29 mouse cellular contexts compared by ENCODE assay signal in the genomic region with DNA sequence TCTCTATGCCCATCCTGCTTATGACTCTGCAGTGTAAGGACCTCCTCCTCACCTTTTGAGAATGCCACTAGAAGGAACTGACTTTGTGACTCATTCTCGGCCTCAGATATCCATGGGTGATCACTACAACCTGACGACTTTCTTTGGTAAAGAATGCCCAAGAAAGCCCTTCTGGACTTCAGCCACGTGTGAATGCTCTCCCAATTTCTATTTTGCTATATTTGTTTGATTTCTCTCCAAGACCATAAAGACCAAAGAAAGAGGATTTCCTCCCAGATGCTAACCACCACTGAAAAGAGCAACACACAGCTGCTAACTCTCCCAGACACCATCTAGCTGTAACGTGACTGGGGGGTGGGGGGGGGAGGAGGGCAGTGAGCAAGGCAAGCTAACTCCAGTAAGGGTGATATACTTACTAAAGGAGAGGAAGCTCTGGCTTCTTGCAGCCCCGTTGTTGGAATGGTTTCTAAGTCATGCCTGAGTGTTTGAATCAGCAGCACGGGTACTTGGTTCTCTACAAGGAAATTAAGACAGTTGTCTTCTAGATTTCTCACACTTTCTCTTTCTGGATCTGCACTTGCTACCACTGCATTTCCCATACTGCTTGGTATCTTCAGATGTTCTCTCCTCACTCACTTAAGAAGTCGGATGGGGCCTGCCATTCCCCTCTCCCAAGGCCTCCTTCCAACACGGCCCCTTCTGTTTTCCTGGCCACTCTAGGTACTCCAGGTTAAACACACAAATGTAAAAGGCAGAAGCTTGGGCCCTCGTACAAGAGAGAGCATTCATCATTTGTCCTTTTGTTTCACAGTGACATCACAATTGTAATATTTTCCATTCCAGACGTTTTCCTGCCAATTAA. TPM values are rescaled to one million over a fixed set of nuclear protein-coding genes. Genes with fewer than 3 reads are reported as not detected.
DNase-seq lines count a peak whose midpoint lies in the region; ATAC-seq and TF ChIP-seq lines count a peak whose summit lies in the region.
"Had no signal": no experiment of that assay in that cellular context is flagged by ENCODE, and none has a peak within 500 bp of the region (broad histone marks: within the 10 kb centered on the region; RNA-seq: fewer than 3 reads in every experiment).

No protein-coding gene starts in this region.

- no peak for TF ChIP-seq CTCF in lung, adult 2 months (IDR thresholded peaks at IDR 0.05; ENCODE audit: insufficient read depth, low read length)
- TF ChIP-seq CTCF in bone marrow macrophage, adult 2 months (IDR thresholded peaks at IDR 0.05; ENCODE audit: low read depth, low read length), result no peak

- H3K4me1 ChIP-seq in lung, embryonic 16.5 days (replicated peaks; ENCODE audit: control insufficient read depth, insufficient read depth, low read length), result 0 out of 2 replicates have a peak, but pooled peaks cover 4% of the 10 kb centered on the region
- no peaks in the 10 kb centered on the region for H3K4me1 ChIP-seq in lung, adult 2 months (ENCODE audit: control insufficient read depth, insufficient read depth, low read length)
- H3K4me1 ChIP-seq in bone marrow macrophage, adult 2 months (ENCODE audit: control insufficient read depth, insufficient read depth, low read length), result peaks cover 29% of the 10 kb centered on the region
- H3K4me1 ChIP-seq in forebrain, embryonic 11.5 days (replicated peaks; ENCODE audit: control insufficient read depth, insufficient read depth, low read length), result no peaks in the 10 kb centered on the region
- no peaks in the 10 kb centered on the region for H3K4me1 ChIP-seq in hindbrain, embryonic 11.5 days (replicated peaks; ENCODE audit: control insufficient read depth, insufficient read depth, low read length)
- H3K4me1 ChIP-seq: embryonic facial prominence, embryonic 10.5 days; forebrain, embryonic 10.5 days; forebrain, embryonic 15.5 days; heart, embryonic 10.5 days; heart, embryonic 15.5 days; hindbrain, embryonic 10.5 days; hindbrain, embryonic 15.5 days had no signal

- no peaks in the 10 kb centered on the region for H3K36me3 ChIP-seq in lung, embryonic 16.5 days (ENCODE audit: control insufficient read depth, insufficient read depth, low read length)
- H3K36me3 ChIP-seq in forebrain, embryonic 11.5 days (ENCODE audit: control insufficient read depth, insufficient read depth, low read length), result no peaks in the 10 kb centered on the region
- H3K36me3 ChIP-seq in hindbrain, embryonic 11.5 days (ENCODE audit: control insufficient read depth, insufficient read depth, low read length), result no peaks in the 10 kb centered on the region
- H3K36me3 ChIP-seq: embryonic facial prominence, embryonic 10.5 days; forebrain, embryonic 10.5 days; forebrain, embryonic 15.5 days; G1E; heart, embryonic 10.5 days; heart, embryonic 15.5 days; hindbrain, embryonic 10.5 days; hindbrain, embryonic 15.5 days had no signal

- TF ChIP-seq POLR2A in lung, adult 2 months (IDR thresholded peaks at IDR 0.05; ENCODE audit: borderline replicate concordance, extremely low read depth, low read depth, low read length), result no peak
- TF ChIP-seq POLR2A in bone marrow macrophage, adult 2 months (IDR thresholded peaks at IDR 0.05; ENCODE audit: borderline replicate concordance, low read depth, low read length), result no peak

- peak overlapping the region; percentile 43; the same call in 1 of the 2 replicates for H3K27ac ChIP-seq in lung, embryonic 16.5 days (ENCODE audit: low read length)
- peak overlapping the region; percentile 30 for H3K27ac ChIP-seq in bone marrow macrophage, adult 2 months (ENCODE audit: insufficient read depth, low read depth, low read length)
- H3K27ac ChIP-seq in forebrain, embryonic 11.5 days (ENCODE audit: low read depth, low read length), result no peak overlapping the region
- H3K27ac ChIP-seq in hindbrain, embryonic 11.5 days (ENCODE audit: low read depth, low read length), result no peak overlapping the region
- H3K27ac ChIP-seq: embryonic facial prominence, embryonic 10.5 days; forebrain, embryonic 10.5 days; forebrain, embryonic 15.5 days; heart, embryonic 10.5 days; heart, embryonic 15.5 days; hindbrain, embryonic 10.5 days; hindbrain, embryonic 15.5 days had no signal

- no peaks in the 10 kb centered on the region for H3K27me3 ChIP-seq in lung, embryonic 16.5 days (ENCODE audit: control insufficient read depth, insufficient read depth, low read depth, low read length)
- no peaks in the 10 kb centered on the region for H3K27me3 ChIP-seq in forebrain, embryonic 11.5 days (ENCODE audit: control insufficient read depth, insufficient read depth, low read length)
- no peaks in the 10 kb centered on the region for H3K27me3 ChIP-seq in hindbrain, embryonic 11.5 days (ENCODE audit: control insufficient read depth, insufficient read depth, low read length)
- H3K27me3 ChIP-seq: forebrain, embryonic 15.5 days; heart, embryonic 15.5 days; hindbrain, embryonic 15.5 days had no signal

- H3K4me2 ChIP-seq in lung, embryonic 16.5 days (ENCODE audit: low read depth, low read length), result no peak overlapping the region
- H3K4me2 ChIP-seq in forebrain, embryonic 11.5 days (ENCODE audit: low read depth, low read length, severe bottlenecking), result no peak overlapping the region
- no peak overlapping the region for H3K4me2 ChIP-seq in hindbrain, embryonic 11.5 days (replicated peaks; ENCODE audit: low read depth, low read length)
- H3K4me2 ChIP-seq: forebrain, embryonic 15.5 days; heart, embryonic 15.5 days; hindbrain, embryonic 15.5 days had no signal

- ATAC-seq in lung, embryonic 16.5 days (ENCODE audit: low read depth), result peak; percentile 97
- ATAC-seq in forebrain, embryonic 11.5 days (replicated peaks; ENCODE audit: low FRiP score), result no peak
- no peak for ATAC-seq in hindbrain, embryonic 11.5 days (ENCODE audit: low FRiP score)
- ATAC-seq: activated CD4-positive, CD25-positive, alpha-beta regulatory T cell, adult 4 months; CD4-positive, CD25-positive, alpha-beta regulatory T cell, adult 4 months; forebrain, embryonic 15.5 days had no signal

- no peaks in the 10 kb centered on the region for H3K9me3 ChIP-seq in lung, embryonic 16.5 days (ENCODE audit: control insufficient read depth, low read length)
- no peaks in the 10 kb centered on the region for H3K9me3 ChIP-seq in forebrain, embryonic 11.5 days (ENCODE audit: control insufficient read depth, low read length)
- H3K9me3 ChIP-seq in hindbrain, embryonic 11.5 days (ENCODE audit: control insufficient read depth, low read length), result no peaks in the 10 kb centered on the region
- H3K9me3 ChIP-seq: embryonic facial prominence, embryonic 10.5 days; forebrain, embryonic 15.5 days; G1E; heart, embryonic 10.5 days; heart, embryonic 15.5 days; hindbrain, embryonic 15.5 days had no signal

- DNase-seq in lung, adult 2 months, result no peak
- DNase-seq in lung, postnatal 10 days, result peak; percentile 45
- peak; percentile 65 for DNase-seq in naive thymus-derived CD4-positive, alpha-beta T cell, adult 2 months (ENCODE audit: low read depth)
- no peak for DNase-seq in cerebellum, adult 9-11 months
- DNase-seq in forebrain, embryonic 11.5 days (ENCODE audit: low spot score), result no peak
- no peak for DNase-seq in hindbrain, embryonic 11.5 days (ENCODE audit: low spot score)
- DNase-seq: adrenal gland, adult 2 months; adrenal gland, postnatal 36 days; cerebellum, adult 11-12 months; cerebellum, adult 9-10 months; cerebellum, postnatal 36 days; gastrocnemius, postnatal 36 days; heart, adult 18-20 months; heart, postnatal 14 days had no signal

- no peak overlapping the region for H3K4me3 ChIP-seq in lung, embryonic 16.5 days (ENCODE audit: low read length)
- H3K4me3 ChIP-seq in lung, adult 2 months (replicated peaks; ENCODE audit: extremely low read depth, low read depth, low read length), result no peak overlapping the region
- no peak overlapping the region for H3K4me3 ChIP-seq in bone marrow macrophage, adult 2 months (ENCODE audit: insufficient read depth, low read length)
- no peak overlapping the region for H3K4me3 ChIP-seq in forebrain, embryonic 11.5 days (ENCODE audit: low read depth, low read length)
- H3K4me3 ChIP-seq in hindbrain, embryonic 11.5 days (ENCODE audit: low read depth, low read length), result no peak overlapping the region
- H3K4me3 ChIP-seq: embryonic facial prominence, embryonic 10.5 days; erythroblast, embryonic 14.5 days; forebrain, embryonic 10.5 days; forebrain, embryonic 15.5 days; heart, embryonic 10.5 days; heart, embryonic 15.5 days; hindbrain, embryonic 10.5 days; hindbrain, embryonic 15.5 days had no signal

- no peak overlapping the region for H3K9ac ChIP-seq in lung, embryonic 16.5 days (ENCODE audit: low read length)
- no peak overlapping the region for H3K9ac ChIP-seq in forebrain, embryonic 11.5 days (ENCODE audit: low read length)
- no peak overlapping the region for H3K9ac ChIP-seq in hindbrain, embryonic 11.5 days (ENCODE audit: low read depth, low read length)
- H3K9ac ChIP-seq: forebrain, embryonic 15.5 days; heart, embryonic 15.5 days; hindbrain, embryonic 15.5 days had no signal

- WGBS in lung, embryonic 16.5 days, result 29% methylated on average over 10 of the region's 10 CpGs
- WGBS in lung, adult 2 months, result 33% methylated on average over 10 of the region's 10 CpGs
- 83% methylated on average over 10 of the region's 10 CpGs for WGBS in forebrain, embryonic 11.5 days
- WGBS in hindbrain, embryonic 11.5 days, result 77% methylated on average over 10 of the region's 10 CpGs

RNA-seq across cellular contexts. Expression of gene Il2, which starts 49.2 kb away (rescaled TPM):
- polyA plus RNA-seq in lung, embryonic 16.5 days (2015; fragmentation: Nextera tagmentation; extraction: Ambion mirVana), result 0.19 and 0.20 TPM in 2 replicates
- not detected in 2 replicates for polyA plus RNA-seq in lung, adult 2 months (2012; rRNA removed)
- polyA plus RNA-seq in bone marrow macrophage, adult 2 months (2012; ENCODE audit: insufficient read depth, insufficient read length, missing spikeins), result 0.93 TPM in 1 of 2 replicates, not detected in the other
- 0.33 and 0.57 TPM in 2 replicates for polyA plus RNA-seq in forebrain, embryonic 11.5 days (2014; fragmentation: Nextera tagmentation; extraction: Ambion mirVana)
- 0.64 and 0.73 TPM in 2 replicates for polyA plus RNA-seq in hindbrain, embryonic 11.5 days (2014; fragmentation: Nextera tagmentation; extraction: Ambion mirVana)
- polyA plus RNA-seq: adrenal gland, adult 2 months; erythroblast, embryonic 14.5 days; G1E had no signal

RNA-seq across cellular contexts. Expression of gene Il21, which starts 57.5 kb away (rescaled TPM):
- not detected in 2 replicates for polyA plus RNA-seq in lung, embryonic 16.5 days (2015; fragmentation: Nextera tagmentation; extraction: Ambion mirVana)
- not detected in 2 replicates for polyA plus RNA-seq in lung, adult 2 months (2012; rRNA removed)
- polyA plus RNA-seq in bone marrow macrophage, adult 2 months (2012; ENCODE audit: insufficient read depth, insufficient read length, missing spikeins), result not detected in 2 replicates
- not detected in 2 replicates for polyA plus RNA-seq in forebrain, embryonic 11.5 days (2014; fragmentation: Nextera tagmentation; extraction: Ambion mirVana)
- polyA plus RNA-seq in hindbrain, embryonic 11.5 days (2014; fragmentation: Nextera tagmentation; extraction: Ambion mirVana), result not detected in 2 replicates
- polyA plus RNA-seq: adrenal gland, adult 2 months; brain, embryonic 14.5 days; embryonic facial prominence, embryonic 14.5 days; erythroblast, embryonic 14.5 days; forebrain, embryonic 10.5 days; forebrain, embryonic 15.5 days; G1E; heart, embryonic 10.5 days; heart, embryonic 15.5 days; hindbrain, embryonic 10.5 days; hindbrain, embryonic 15.5 days had no signal

Comparison
In these comparisons a context has a peak if more than half of its experiments do, and no peak if none do; other contexts are left out.
1. DNase-seq: peak in lung, postnatal 10 days (single experiment) and naive thymus-derived CD4-positive, alpha-beta T cell, adult 2 months (single experiment); none in lung, adult 2 months (single experiment), cerebellum, adult 9-11 months (single experiment), forebrain, embryonic 11.5 days (single experiment) and hindbrain, embryonic 11.5 days (single experiment).
2. H3K27ac ChIP-seq: peak in lung, embryonic 16.5 days (single experiment) and bone marrow macrophage, adult 2 months (single experiment); none in forebrain, embryonic 11.5 days (single experiment) and hindbrain, embryonic 11.5 days (single experiment).